ENCODE assay signal across 24 mouse cellular contexts in genomic region chr19:10396962-10397361, GRCm38 (mm10). TPM values are rescaled to one million over a fixed set of nuclear protein-coding genes. Genes with fewer than 3 reads are reported as not detected.
DNase-seq lines count a peak whose midpoint lies in the region; ATAC-seq and TF ChIP-seq lines count a peak whose summit lies in the region.
"Had no signal": no experiment of that assay in that cellular context is flagged by ENCODE, and none has a peak within 500 bp of the region (broad histone marks: within the 10 kb centered on the region; RNA-seq: fewer than 3 reads in every experiment).

No protein-coding gene starts in this region.

- H3K4me1 ChIP-seq in forebrain, embryonic 15.5 days: peaks cover 34% of the 10 kb centered on the region
- H3K4me1 ChIP-seq in forebrain, embryonic 12.5 days: peaks cover 51% of the 10 kb centered on the region
- H3K4me1 ChIP-seq: embryonic facial prominence, embryonic 13.5 days; intestine, embryonic 15.5 days had no signal

- peak; percentile 34 for DNase-seq in cerebellum, adult 8-10 months
- DNase-seq in cerebellum, postnatal 4 days (ENCODE audit: low spot score in 2 of 2): no peak
- DNase-seq in layer of hippocampus, adult 2 months (ENCODE audit: low spot score in 2 of 2): no peak
- no peak for DNase-seq in layer of hippocampus, postnatal 10 days (ENCODE audit: low spot score in 2 of 2)
- DNase-seq: adrenal gland, adult 2 months; adrenal gland, postnatal 14 days; embryo, embryonic 11 days; gastrocnemius, postnatal 10 days; gastrocnemius, postnatal 36 days; kidney, adult 11 months; kidney, adult 8-10 months had no signal

- no peak overlapping the region for H3K4me3 ChIP-seq in forebrain, embryonic 15.5 days
- H3K4me3 ChIP-seq in forebrain, embryonic 12.5 days (replicated peaks): no peak overlapping the region
- H3K4me3 ChIP-seq in layer of hippocampus, adult 2 months: no peak overlapping the region
- H3K4me3 ChIP-seq: embryonic facial prominence, embryonic 10.5 days; embryonic facial prominence, embryonic 13.5 days; erythroblast, embryonic 14.5 days; hindbrain, embryonic 10.5 days; hindbrain, embryonic 13.5 days; intestine, embryonic 15.5 days had no signal

- H3K36me3 ChIP-seq in forebrain, embryonic 15.5 days: no peaks in the 10 kb centered on the region
- no peaks in the 10 kb centered on the region for H3K36me3 ChIP-seq in forebrain, embryonic 12.5 days (replicated peaks)
- H3K36me3 ChIP-seq: embryonic facial prominence, embryonic 10.5 days; embryonic facial prominence, embryonic 13.5 days; hindbrain, embryonic 10.5 days; hindbrain, embryonic 13.5 days; intestine, embryonic 15.5 days had no signal

- no peak for ATAC-seq in forebrain, embryonic 15.5 days (replicated peaks)
- ATAC-seq in forebrain, embryonic 12.5 days (ENCODE audit: low FRiP score): no peak
- ATAC-seq: CD4-positive, CD25-positive, alpha-beta regulatory T cell, adult 4 months; hindbrain, embryonic 16.5 days; intestine, embryonic 15.5 days had no signal

- WGBS in forebrain, embryonic 15.5 days: 82% methylated on average over 2 of the region's 2 CpGs
- 79% methylated on average over 2 of the region's 2 CpGs for WGBS in forebrain, embryonic 12.5 days

- H3K27me3 ChIP-seq in forebrain, embryonic 15.5 days: no peaks in the 10 kb centered on the region
- H3K27me3 ChIP-seq in forebrain, embryonic 12.5 days: peaks cover 4% of the 10 kb centered on the region; the same call in 1 of the 2 replicates
- H3K27me3 ChIP-seq: intestine, embryonic 15.5 days had no signal

- no peaks in the 10 kb centered on the region for H3K9me3 ChIP-seq in forebrain, embryonic 15.5 days
- H3K9me3 ChIP-seq in forebrain, embryonic 12.5 days: no peaks in the 10 kb centered on the region
- H3K9me3 ChIP-seq: embryonic facial prominence, embryonic 10.5 days; embryonic facial prominence, embryonic 13.5 days; hindbrain, embryonic 10.5 days; hindbrain, embryonic 13.5 days; intestine, embryonic 15.5 days had no signal

- peak overlapping the region; percentile 57 for H3K27ac ChIP-seq in forebrain, embryonic 15.5 days (replicated peaks)
- no peak overlapping the region for H3K27ac ChIP-seq in forebrain, embryonic 12.5 days
- peak overlapping the region; percentile 94 for H3K27ac ChIP-seq in layer of hippocampus, adult 2 months
- H3K27ac ChIP-seq: embryonic facial prominence, embryonic 10.5 days; embryonic facial prominence, embryonic 13.5 days; hindbrain, embryonic 10.5 days; hindbrain, embryonic 13.5 days; intestine, embryonic 15.5 days had no signal

- no peak for TF ChIP-seq CTCF in layer of hippocampus, adult 2 months (conservative IDR thresholded peaks at IDR 0.05)

- H3K4me2 ChIP-seq in forebrain, embryonic 15.5 days (replicated peaks): no peak overlapping the region
- H3K4me2 ChIP-seq in forebrain, embryonic 12.5 days: no peak overlapping the region
- H3K4me2 ChIP-seq: embryonic facial prominence, embryonic 13.5 days; heart, embryonic 11.5 days; hindbrain, embryonic 13.5 days; intestine, embryonic 15.5 days had no signal

- H3K9ac ChIP-seq in forebrain, embryonic 15.5 days (replicated peaks): no peak overlapping the region
- H3K9ac ChIP-seq in forebrain, embryonic 12.5 days: no peak overlapping the region
- H3K9ac ChIP-seq: embryonic facial prominence, embryonic 13.5 days; hindbrain, embryonic 13.5 days; intestine, embryonic 15.5 days had no signal

RNA-seq across cellular contexts. Expression of gene Syt7, which starts 8.1 kb away (rescaled TPM):
- 8.9 and 10.3 TPM in 2 replicates for polyA plus RNA-seq in forebrain, embryonic 15.5 days (2015; fragmentation: Nextera tagmentation; extraction: Ambion mirVana)
- 2.7 and 5.5 TPM in 2 replicates for polyA plus RNA-seq in forebrain, embryonic 12.5 days (2016; fragmentation: Nextera tagmentation; extraction: Ambion mirVana)
- total RNA-seq in layer of hippocampus, adult 2 months (2021): 100 to 1,000 TPM; 315 to 321 TPM
- total RNA-seq in layer of hippocampus, postnatal 10 days (2021): 100 to 1,000 TPM; 210 to 226 TPM
- total RNA-seq: granulocyte monocyte progenitor cell, adult 5-6 weeks; MEL had no signal
- polyA plus RNA-seq: CD4-positive, CD25-positive, alpha-beta regulatory T cell, adult 4 months; erythroblast, embryonic 14.5 days had no signal
